Mouse (Mus musculus) MEL (cell line): ENCODE data around the gene Hoxd11. TPM values are rescaled to one million over a fixed set of nuclear protein-coding genes. Genes with fewer than 3 reads are reported as not detected.

Experiments used
- DNase-seq: peaks from one replicate; pipeline ENCODE4 v3.0.0; 2011; ENCODE audit warnings: low read depth, low spot score
- H3K27ac ChIP-seq: 2 replicates; pipeline ENCODE4 v1.5.1; 2012; ENCODE audit warnings: low read depth, mild to moderate bottlenecking, control low read depth, low read length, moderate library complexity; ENCODE audit not compliant: control insufficient read depth
- H3K27me3 ChIP-seq, 2 experiments: fragments of 150-350 bp in 1 of 2; sonication (generic) in 1 of 2; 2 replicates each; pipeline ENCODE4 v1.6.1; 2012; ENCODE audit warnings: low read length in 2 of 2, mild to moderate bottlenecking in 2 of 2, improper control_type of control experiment in 1 of 2, moderate library complexity in 1 of 2; ENCODE audit not compliant: insufficient read depth in 2 of 2, control insufficient read depth in 1 of 2
- H3K36me3 ChIP-seq, 2 experiments: 2 replicates each; pipeline ENCODE4 v1.6.1; 2012 to 2014; ENCODE audit warnings: low read length in 2 of 2, improper control_type of control experiment in 1 of 2, inconsistent platforms in 1 of 2, mild to moderate bottlenecking in 1 of 2; ENCODE audit not compliant: insufficient read depth in 2 of 2, control insufficient read depth in 1 of 2
- H3K4me1 ChIP-seq, 2 experiments: fragments of 150-350 bp in 1 of 2; sonication (generic) in 1 of 2; 2 replicates each; pipeline ENCODE4 v1.6.1; 2012; ENCODE audit warnings: low read length in 2 of 2, improper control_type of control experiment in 1 of 2, mild to moderate bottlenecking in 1 of 2; ENCODE audit not compliant: insufficient read depth in 2 of 2, control insufficient read depth in 1 of 2
- H3K4me3 ChIP-seq, 2 experiments: fragments of 150-350 bp in 1 of 2; sonication (generic) in 1 of 2; 2 replicates each; pipeline ENCODE4 v1.5.1; 2012; ENCODE audit warnings: low read depth in 2 of 2, low read length in 2 of 2, mild to moderate bottlenecking in 2 of 2, moderate library complexity in 2 of 2, control low read depth in 1 of 2, improper control_type of control experiment in 1 of 2; ENCODE audit not compliant: control insufficient read depth in 1 of 2, insufficient read depth in 1 of 2
- H3K79me2 ChIP-seq: 2 replicates; pipeline ENCODE4 v1.6.1; 2012; ENCODE audit warnings: mild to moderate bottlenecking, low read length, moderate library complexity; ENCODE audit not compliant: control insufficient read depth, poor library complexity, insufficient read depth
- H3K9ac ChIP-seq: 2 replicates; pipeline ENCODE4 v1.6.1; 2012; ENCODE audit warnings: low read depth, mild to moderate bottlenecking, control low read depth, low read length, moderate library complexity; ENCODE audit not compliant: control insufficient read depth, poor library complexity, severe bottlenecking
- H3K9me3 ChIP-seq: fragments of 150-350 bp; sonication (generic); replicated peaks from 2 replicates; pipeline ENCODE4 v1.6.1; 2012; ENCODE audit warnings: mild to moderate bottlenecking, low read length, improper control_type of control experiment, moderate library complexity; ENCODE audit not compliant: insufficient read depth
- CHD2 ChIP-seq: IDR thresholded peaks from 2 replicates; pipeline ENCODE4 v1.6.1; 2011; ENCODE audit warnings: low read length, improper control_type of control experiment
- CTCF ChIP-seq, 3 experiments: IDR thresholded peaks in 2 of 3; conservative IDR thresholded peaks in 1 of 3; 2 replicates each; pipeline ENCODE4 v1.5.1; 2011 to 2012; ENCODE audit warnings: low read length in 3 of 3, low read depth in 2 of 3, mild to moderate bottlenecking in 2 of 3, improper control_type of control experiment in 1 of 3, inconsistent platforms in 1 of 3, mixed read lengths in 1 of 3, moderate library complexity in 1 of 3; ENCODE audit not compliant: control insufficient read depth in 1 of 3, insufficient read depth in 1 of 3, poor library complexity in 1 of 3, severe bottlenecking in 1 of 3
- ELF1 ChIP-seq: IDR thresholded peaks from 2 replicates; pipeline ENCODE4 v1.6.1; 2014; ENCODE audit warnings: low read depth, mild to moderate bottlenecking, inconsistent platforms, low read length, improper control_type of control experiment, moderate library complexity
- EP300 ChIP-seq, 2 experiments: IDR thresholded peaks; 2 replicates each; pipeline ENCODE4 v1.6.1; 2011; ENCODE audit warnings: improper control_type of control experiment in 2 of 2, low read length in 2 of 2, low read depth in 1 of 2, mild to moderate bottlenecking in 1 of 2
- ETS1 ChIP-seq: IDR thresholded peaks from 2 replicates; pipeline ENCODE4 v1.6.1; 2012; ENCODE audit warnings: low read depth, mild to moderate bottlenecking, inconsistent platforms, low read length, improper control_type of control experiment, moderate library complexity
- JUND ChIP-seq: IDR thresholded peaks from 2 replicates; pipeline ENCODE4 v1.6.1; 2011; ENCODE audit warnings: low read depth, mild to moderate bottlenecking, improper control_type of control experiment, low read length
- KAT2A ChIP-seq: conservative IDR thresholded peaks from 2 replicates; pipeline ENCODE4 v1.6.1; 2012; ENCODE audit warnings: low read depth, low read length, improper control_type of control experiment, inconsistent platforms
- MEF2A ChIP-seq: IDR thresholded peaks from 2 replicates; pipeline ENCODE4 v1.6.1; 2014; ENCODE audit warnings: low read depth, mild to moderate bottlenecking, inconsistent platforms, low read length, improper control_type of control experiment; ENCODE audit not compliant: poor library complexity, insufficient replicate concordance, severe bottlenecking; ENCODE audit errors: extremely low read depth
- NELFE ChIP-seq: IDR thresholded peaks from 2 replicates; pipeline ENCODE4 v1.6.1; 2011; ENCODE audit warnings: low read depth, low read length, improper control_type of control experiment
- RAD21 ChIP-seq: IDR thresholded peaks from 2 replicates; pipeline ENCODE4 v1.6.1; 2011; ENCODE audit warnings: mild to moderate bottlenecking, low read depth, low read length, improper control_type of control experiment
- RCOR1 ChIP-seq: IDR thresholded peaks from 2 replicates; pipeline ENCODE4 v1.6.1; 2012; ENCODE audit warnings: low read depth, mild to moderate bottlenecking, inconsistent platforms, low read length, improper control_type of control experiment
- SMC3 ChIP-seq: IDR thresholded peaks from 2 replicates; pipeline ENCODE4 v1.6.1; 2011; ENCODE audit warnings: low read depth, low read length, improper control_type of control experiment
- TAL1 ChIP-seq: IDR thresholded peaks from 2 replicates; pipeline ENCODE4 v1.6.1; 2012; ENCODE audit warnings: mild to moderate bottlenecking, inconsistent platforms, low read length, moderate library complexity, mixed read lengths
- TCF12 ChIP-seq: IDR thresholded peaks from 2 replicates; pipeline ENCODE4 v1.6.1; 2014; ENCODE audit warnings: low read depth, mild to moderate bottlenecking, inconsistent platforms, low read length, improper control_type of control experiment, moderate library complexity
- UBTF ChIP-seq: IDR thresholded peaks from 2 replicates; pipeline ENCODE4 v1.6.1; 2012; ENCODE audit warnings: low read depth, mild to moderate bottlenecking, inconsistent platforms, low read length, improper control_type of control experiment, moderate library complexity, borderline replicate concordance; ENCODE audit not compliant: insufficient read depth
- USF1 ChIP-seq: IDR thresholded peaks from 2 replicates; pipeline ENCODE4 v1.6.1; 2014; ENCODE audit warnings: low read depth, mild to moderate bottlenecking, inconsistent platforms, low read length, improper control_type of control experiment, moderate library complexity
- USF2 ChIP-seq, 2 experiments: IDR thresholded peaks; 2 replicates each; pipeline ENCODE4 v1.6.1; 2011 to 2012; ENCODE audit warnings: improper control_type of control experiment in 2 of 2, low read length in 2 of 2, borderline replicate concordance in 1 of 2, inconsistent platforms in 1 of 2, low read depth in 1 of 2, mild to moderate bottlenecking in 1 of 2; ENCODE audit not compliant: insufficient read depth in 1 of 2
- polyA plus RNA-seq, 2 experiments: library from polyadenylated mRNA; stranded (reverse) in 1 of 2; unstranded in 1 of 2; fragments of >175 nt in 1 of 2; fragments of >200 nt in 1 of 2; gene quantifications; 2 replicates each; pipeline versions ENCODE4 v1.2.1 to v1.2.4; 2012; ENCODE audit warnings: low replicate concordance in 2 of 2, low read depth in 1 of 2; ENCODE audit not compliant: insufficient read length in 2 of 2, insufficient read depth in 1 of 2, missing spikeins in 1 of 2
- total RNA-seq: library from RNA; depleted of rRNA; stranded (reverse); fragments of 300-350 nt; gene quantifications from 2 replicates; pipeline ENCODE4 v1.2.3, GENCODE M21; 2012

Hoxd11 gene
- total and polyA plus RNA-seq, 3 experiments = not detected

DNA sequence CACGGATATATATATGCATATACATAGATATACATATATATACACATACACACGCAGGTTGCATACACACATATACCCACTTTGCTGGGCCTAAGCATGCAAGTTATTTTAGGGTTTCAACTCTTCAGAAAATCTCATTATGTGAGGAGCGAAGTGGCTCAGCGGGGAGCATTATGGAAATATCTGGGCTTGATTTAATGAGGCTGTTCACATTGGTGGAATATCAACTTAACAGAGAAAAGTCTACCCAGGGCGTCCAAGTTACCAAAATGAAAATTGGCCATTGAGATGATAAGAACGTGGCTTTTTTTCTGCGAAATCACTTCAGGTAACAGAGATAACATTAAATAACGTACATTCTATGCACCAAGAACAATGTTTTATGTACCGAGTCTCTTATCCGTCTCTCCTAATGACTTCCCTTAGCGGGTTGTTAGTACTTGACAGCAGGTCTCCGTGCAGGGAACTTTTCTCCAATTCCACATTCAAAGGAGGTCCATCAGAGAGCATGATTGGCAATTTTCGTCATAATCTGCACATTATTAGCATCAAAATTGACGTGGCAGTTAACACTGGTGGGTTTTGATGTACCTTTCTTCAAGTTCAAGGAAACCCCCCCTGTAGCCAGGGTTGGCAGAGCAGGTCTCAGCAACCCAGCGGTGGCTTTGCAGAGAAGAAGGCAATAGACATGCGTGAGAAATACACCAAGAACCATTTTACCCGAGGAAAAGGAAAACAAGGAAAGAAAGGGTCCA, 25.4 kb upstream of the Hoxd11 start:
- H3K9ac ChIP-seq = no peak overlapping the region
- H3K4me3 ChIP-seq = no peak overlapping the region
- TF ChIP-seq CHD2 (no peak), NELFE (no peak), TCF12 (no peak), ETS1 (no peak)
- no peaks in the 10 kb centered on the region for H3K79me2 ChIP-seq
- no peaks in the 10 kb centered on the region for H3K9me3 ChIP-seq
- no peak for DNase-seq
- no peaks in the 10 kb centered on the region for H3K4me1 ChIP-seq
- H3K27ac ChIP-seq = no peak overlapping the region
- H3K36me3 ChIP-seq = no peaks in the 10 kb centered on the region
- peaks cover 1 to 2% of the 10 kb centered on the region in 2 experiments; a peak in 3 of 4 replicates for H3K27me3 ChIP-seq

- TF ChIP-seq TAL1 (no peak), SMC3 (no peak), EP300 (IDR thresholded peaks at IDR 0.05; ENCODE audit: low read depth in 1 of 2, low read length in 2 of 2) (no peak), CTCF (IDR thresholded peaks at IDR 0.05 in 2 of 3, conservative IDR thresholded peaks at IDR 0.05 in 1 of 3; ENCODE audit: control insufficient read depth in 1 of 3, insufficient read depth in 1 of 3, low read depth in 2 of 3, low read length in 3 of 3, poor library complexity in 1 of 3, severe bottlenecking in 1 of 3) (no peak)
- Histone ChIP-seq H3K79me2 (no peaks in the 10 kb centered on the region), H3K4me1 (no peaks in the 10 kb centered on the region), H3K9me3 (no peaks in the 10 kb centered on the region), H3K27me3 (peaks cover 0 to 2% of the 10 kb centered on the region in 2 experiments; a peak in 2 of 4 replicates), H3K36me3 (no peaks in the 10 kb centered on the region), H3K4me3 (no peak overlapping the region), H3K27ac (no peak overlapping the region), H3K9ac (no peak overlapping the region)
- DNase-seq = no peak
Measured at GRCm38 (mm10) chr2:74654743-74655419, 24.5 kb upstream of the Hoxd11 start.

GRCm38 (mm10) chr2:74655420-74655781, 24.0 kb upstream of the Hoxd11 start:
- DNase-seq = no peak
- no peak overlapping the region for H3K4me3 ChIP-seq
- no peaks in the 10 kb centered on the region for H3K36me3 ChIP-seq
- no peak overlapping the region for H3K9ac ChIP-seq
- H3K79me2 ChIP-seq = no peaks in the 10 kb centered on the region
- no peak overlapping the region for H3K27ac ChIP-seq
- H3K27me3 ChIP-seq = peaks cover 0 to 2% of the 10 kb centered on the region in 2 experiments; a peak in 1 of 4 replicates
- no peaks in the 10 kb centered on the region for H3K9me3 ChIP-seq
- TF ChIP-seq RAD21 (no peak), TCF12 (no peak), MEF2A (no peak), RCOR1 (no peak), UBTF (no peak), USF1 (no peak), JUND (no peak), KAT2A (no peak), ELF1 (no peak), SMC3 (no peak), USF2 (IDR thresholded peaks at IDR 0.05; ENCODE audit: borderline replicate concordance in 1 of 2, insufficient read depth in 1 of 2, low read depth in 1 of 2, low read length in 2 of 2) (no peak)
- no peaks in the 10 kb centered on the region for H3K4me1 ChIP-seq
